Mouse (Mus musculus): ENCODE results near the gene Olfr731.

Olfr731 gene

GRCm38 (mm10) chr14:50241766-50242165, at the start of gene Olfr731:
Olfr731 (minus strand) TSS chr14:50241866.
- DNase-seq (ENCODE audit: low read depth, low spot score), result no peak

- no peak for DNase-seq (ENCODE audit: low read depth, low spot score)
These were observed 42.4 kb upstream of the Olfr731 start, which contains the start of gene Olfr732 for GRCm38 (mm10) chr14:50284106-50284505. Olfr732 (minus strand) TSS chr14:50284206.

- no peak for DNase-seq (ENCODE audit: low read depth, low spot score)
These were observed 53.6 kb downstream of the Olfr731 start, which contains the start of gene Olfr730 for GRCm38 (mm10) chr14:50188098-50188497. Olfr730 (minus strand) TSS chr14:50188198.

Data from embryo, embryonic 11.5 days (tissue).